Mouse (Mus musculus) spleen, postnatal 14 days (tissue): ENCODE data around the gene Sox5.
"Not testable (repeated sequence)": the region's sequence is repeated elsewhere in the genome, so short reads cannot be mapped to it uniquely, and the experiment has no call there.

Experiments used
- DNase-seq, 2 experiments: peaks; one replicate each; pipeline ENCODE4 v3.0.0; 2021 to 2022; ENCODE audit warnings: low spot score in 2 of 2

The Sox5 gene

GRCm38 (mm10) chr6:144182429-144182828 is 599.3 kb downstream of the Sox5 start:
- not testable (repeated sequence) for DNase-seq

GRCm38 (mm10) chr6:144181083-144181866 is 600.5 kb downstream of the Sox5 start:
- DNase-seq = no peak

GRCm38 (mm10) chr6:144179111-144179510 is 602.7 kb downstream of the Sox5 start:
- DNase-seq = no peak

GRCm38 (mm10) chr6:144176674-144177073 is 605.1 kb downstream of the Sox5 start:
- no peak for DNase-seq

GRCm38 (mm10) chr6:144175590-144175989 is 606.2 kb downstream of the Sox5 start:
- DNase-seq = no peak

- no peak for DNase-seq
These were observed 611.2 kb downstream of the Sox5 start for GRCm38 (mm10) chr6:144170541-144170940.

GRCm38 (mm10) chr6:144169791-144170190 is 612.0 kb downstream of the Sox5 start:
- DNase-seq = no peak

GRCm38 (mm10) chr6:144168696-144169476 is 612.9 kb downstream of the Sox5 start:
- no peak for DNase-seq

GRCm38 (mm10) chr6:144167058-144167457 is 614.7 kb downstream of the Sox5 start:
- DNase-seq = no peak

GRCm38 (mm10) chr6:144166651-144167050 is 615.1 kb downstream of the Sox5 start:
- DNase-seq = no peak

- DNase-seq = no peak
These were observed 615.7 kb downstream of the Sox5 start for GRCm38 (mm10) chr6:144166104-144166503.

GRCm38 (mm10) chr6:144163501-144163900 is 618.3 kb downstream of the Sox5 start:
- DNase-seq = no peak

GRCm38 (mm10) chr6:144158637-144159036 is 623.1 kb downstream of the Sox5 start:
- no peak for DNase-seq

GRCm38 (mm10) chr6:144154892-144155424 is 626.8 kb downstream of the Sox5 start:
- no peak for DNase-seq

GRCm38 (mm10) chr6:144151957-144152356 is 629.8 kb downstream of the Sox5 start:
- DNase-seq = no peak

GRCm38 (mm10) chr6:144151075-144151474 is 630.7 kb downstream of the Sox5 start:
- DNase-seq = no peak

- DNase-seq = no peak
These were observed 644.4 kb downstream of the Sox5 start for GRCm38 (mm10) chr6:144137397-144137796.

GRCm38 (mm10) chr6:144136894-144137293 is 644.9 kb downstream of the Sox5 start:
- no peak for DNase-seq

GRCm38 (mm10) chr6:144129927-144130326 is 651.9 kb downstream of the Sox5 start:
- no peak for DNase-seq

- no peak for DNase-seq
These were observed 661.8 kb downstream of the Sox5 start for GRCm38 (mm10) chr6:144119961-144120360.

GRCm38 (mm10) chr6:144116646-144117045 is 665.1 kb downstream of the Sox5 start:
- DNase-seq = no peak

- no peak for DNase-seq
These were observed 670.2 kb downstream of the Sox5 start for GRCm38 (mm10) chr6:144111561-144111960.

GRCm38 (mm10) chr6:144106848-144107247 is 674.9 kb downstream of the Sox5 start:
- DNase-seq = no peak
